Mouse (Mus musculus) liver, embryonic 14.5 days (tissue): ENCODE results near the gene Sarm1. TPM values are rescaled to one million over a fixed set of nuclear protein-coding genes. Genes with fewer than 3 reads are reported as not detected.

ENCODE experiments used
- ATAC-seq: fragments of 200-750 bp; cut with Nextera tagmentation; 2 replicates; pipeline ENCODE4 v1.8.0; 2017; ENCODE audit warnings: moderate number of reproducible peaks, mild to moderate bottlenecking, moderate library complexity; ENCODE audit not compliant: insufficient read depth
- DNase-seq, 3 experiments: peaks; one replicate each; pipeline ENCODE4 v3.0.0-alpha.2; 2012 to 2013; ENCODE audit warnings: low read depth in 3 of 3, low spot score in 3 of 3
- H3K27ac ChIP-seq: fragments of 300-500 bp; sonication (generic); 2 replicates; pipeline ENCODE4 v1.5.1; 2014; ENCODE audit warnings: moderate library complexity, mild to moderate bottlenecking, control low read depth, inconsistent platforms
- H3K27me3 ChIP-seq: fragments of 300-500 bp; sonication (generic); 2 replicates; pipeline ENCODE4 v1.6.1; 2014; ENCODE audit warnings: mild to moderate bottlenecking, low read length, moderate library complexity; ENCODE audit not compliant: control insufficient read depth, insufficient read depth
- H3K36me3 ChIP-seq: fragments of 300-500 bp; sonication (generic); replicated peaks from 2 replicates; pipeline ENCODE4 v1.6.1; 2014; ENCODE audit warnings: low read depth; ENCODE audit not compliant: control insufficient read depth, insufficient read depth
- H3K4me1 ChIP-seq, 2 experiments: fragments of 200-500 bp in 1 of 2; fragments of 300-500 bp in 1 of 2; sonication (generic) in 1 of 2; replicated peaks; 2 replicates each; pipeline ENCODE4 v1.6.1; 2012 to 2014; ENCODE audit warnings: antibody characterized with exemption in 1 of 2, inconsistent platforms in 1 of 2, low read length in 1 of 2; ENCODE audit not compliant: control insufficient read depth in 2 of 2, insufficient read depth in 2 of 2
- H3K4me2 ChIP-seq: fragments of 300-500 bp; sonication (generic); 2 replicates; pipeline ENCODE4 v1.6.1; 2014; ENCODE audit warnings: low read depth, mild to moderate bottlenecking, control low read depth, moderate library complexity
- H3K4me3 ChIP-seq, 2 experiments: fragments of 200-500 bp in 1 of 2; fragments of 300-500 bp in 1 of 2; sonication (generic) in 1 of 2; 2 replicates each; pipeline ENCODE4 v1.5.1; 2012 to 2014; ENCODE audit warnings: low read depth in 2 of 2, low read length in 2 of 2, mild to moderate bottlenecking in 2 of 2, control low read depth in 1 of 2, inconsistent platforms in 1 of 2, moderate library complexity in 1 of 2; ENCODE audit not compliant: insufficient read depth in 1 of 2
- H3K9ac ChIP-seq: fragments of 300-500 bp; sonication (generic); replicated peaks from 2 replicates; pipeline ENCODE4 v1.6.1; 2014; ENCODE audit warnings: mild to moderate bottlenecking, control low read depth, moderate library complexity
- H3K9me3 ChIP-seq: fragments of 300-500 bp; sonication (generic); 2 replicates; pipeline ENCODE4 v1.6.1; 2016; ENCODE audit warnings: low read length, mixed read lengths; ENCODE audit not compliant: control insufficient read depth
- CTCF ChIP-seq: IDR thresholded peaks from 2 replicates; pipeline ENCODE4 v1.5.1; 2016; ENCODE audit warnings: antibody characterized with exemption, low read depth, control low read depth
- EP300 ChIP-seq: IDR thresholded peaks from 2 replicates; pipeline ENCODE4 v1.6.1; 2016; ENCODE audit warnings: antibody characterized with exemption, low read depth
- WGBS: fragments of 180-500 bp; shearing (Covaris S2); extraction: QIAGEN DNeasy Blood & Tissue Kit; methylation state at CpG from one replicate; pipeline ENCODE4 v1.1.7; 2014; ENCODE audit not compliant: insufficient replicate concordance; 5-methylcytosine and 5-hydroxymethylcytosine counted together
- polyA plus RNA-seq, 2 experiments: library from polyadenylated mRNA; depleted of rRNA in 1 of 2; stranded (reverse) in 1 of 2; unstranded in 1 of 2; fragments of >200 nt; fragmentation: Nextera tagmentation in 1 of 2; extraction: Ambion mirVana in 1 of 2; gene quantifications; 2 replicates each; pipeline versions ENCODE4 v1.2.1 to v1.2.3; 2012 to 2014

The Sarm1 gene
- polyA plus RNA-seq, 2 experiments: 0.09 to 0.15 TPM

DNA sequence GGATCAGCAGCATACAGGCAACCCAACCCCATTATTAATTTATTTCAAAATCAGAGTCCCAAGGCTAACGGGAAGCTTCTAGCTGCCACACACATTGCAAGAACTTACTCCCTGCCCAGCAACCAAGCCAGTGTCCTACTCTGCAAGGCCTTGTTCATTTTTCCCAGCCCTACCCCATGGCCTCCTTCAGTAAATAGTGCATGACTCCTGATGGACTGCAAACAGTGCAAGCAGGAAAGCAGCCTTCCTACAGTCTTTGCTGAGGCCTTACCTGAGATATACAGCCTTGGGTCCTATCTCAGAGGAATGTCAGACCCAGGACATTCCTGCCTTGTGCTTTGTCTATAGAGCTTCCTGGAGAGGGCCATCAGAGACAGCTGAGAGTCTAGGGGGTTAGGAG lies 72.0 kb downstream of the Sarm1 start:
- Histone ChIP-seq H3K4me2 (no peak overlapping the region), H3K9ac (no peak overlapping the region), H3K27me3 (no peaks in the 10 kb centered on the region), H3K9me3 (no peaks in the 10 kb centered on the region), H3K4me1 (peaks cover 0 to 1% of the 10 kb centered on the region in 2 experiments; a peak in 2 of 4 replicates), H3K27ac (no peak overlapping the region), H3K36me3 (no peaks in the 10 kb centered on the region), H3K4me3 (no peak overlapping the region)
- no peak for TF ChIP-seq CTCF
- no peak for TF ChIP-seq EP300
- DNase-seq (no peak), ATAC-seq (no peak)
- 69% methylated on average over 1 of the region's 1 CpGs for WGBS

- DNase-seq (no peak), ATAC-seq (no peak)
- no peak overlapping the region for H3K27ac ChIP-seq
- no peak overlapping the region for H3K4me3 ChIP-seq
- H3K9me3 ChIP-seq: no peaks in the 10 kb centered on the region
- no peak overlapping the region for H3K9ac ChIP-seq
- no peak overlapping the region for H3K4me2 ChIP-seq
- WGBS: 64% methylated on average over 2 of the region's 2 CpGs
- H3K27me3 ChIP-seq: no peaks in the 10 kb centered on the region
- peaks cover 0 to 2% of the 10 kb centered on the region in 2 experiments; a peak in 2 of 4 replicates for H3K4me1 ChIP-seq
- H3K36me3 ChIP-seq: no peaks in the 10 kb centered on the region
- no peak for TF ChIP-seq EP300
- TF ChIP-seq CTCF: no peak
These were observed 73.2 kb downstream of the Sarm1 start for GRCm38 (mm10) chr11:78424352-78424751.

Other genes with a start within 250 kb of the Sarm1 start
- gene 2610507B11Rik, start 236.0 kb downstream of the Sarm1 start, polyA plus RNA-seq (2012; rRNA removed): 17.3 and 20.5 TPM in 2 replicates
- 26.5 and 32.8 TPM in 2 replicates for gene 2610507B11Rik, start 236.0 kb downstream of the Sarm1 start, polyA plus RNA-seq (2014; fragmentation: Nextera tagmentation; extraction: Ambion mirVana)
- 0.17 and 0.25 TPM in 2 replicates for gene BC030499, start 206.9 kb downstream of the Sarm1 start, polyA plus RNA-seq (2012; rRNA removed)
- 0.06 TPM in 1 of 2 replicates, not detected in the other for gene BC030499, start 206.9 kb downstream of the Sarm1 start, polyA plus RNA-seq (2014; fragmentation: Nextera tagmentation; extraction: Ambion mirVana)
- gene Spag5, start 196.2 kb downstream of the Sarm1 start, polyA plus RNA-seq (2012; rRNA removed): 27.8 and 39.7 TPM in 2 replicates
- gene Spag5, start 196.2 kb downstream of the Sarm1 start, polyA plus RNA-seq (2014; fragmentation: Nextera tagmentation; extraction: Ambion mirVana): 27.6 and 31.5 TPM in 2 replicates
- 4.2 TPM in 2 replicates for gene Aldoc, start 174.8 kb downstream of the Sarm1 start, polyA plus RNA-seq (2012; rRNA removed)
- gene Aldoc, start 174.8 kb downstream of the Sarm1 start, polyA plus RNA-seq (2014; fragmentation: Nextera tagmentation; extraction: Ambion mirVana): 6.0 and 6.6 TPM in 2 replicates
- 19.6 and 22.0 TPM in 2 replicates for gene Pigs, start 169.3 kb downstream of the Sarm1 start, polyA plus RNA-seq (2012; rRNA removed)
- 23.5 and 26.1 TPM in 2 replicates for gene Pigs, start 169.3 kb downstream of the Sarm1 start, polyA plus RNA-seq (2014; fragmentation: Nextera tagmentation; extraction: Ambion mirVana)
- 33.5 and 40.3 TPM in 2 replicates for gene Unc119, start 154.3 kb downstream of the Sarm1 start, polyA plus RNA-seq (2012; rRNA removed)
- 20.9 and 25.2 TPM in 2 replicates for gene Unc119, start 154.3 kb downstream of the Sarm1 start, polyA plus RNA-seq (2014; fragmentation: Nextera tagmentation; extraction: Ambion mirVana)
- not detected in 2 replicates for gene Foxn1, start 111.2 kb downstream of the Sarm1 start, polyA plus RNA-seq (2012; rRNA removed)
- gene Foxn1, start 111.2 kb downstream of the Sarm1 start, polyA plus RNA-seq (2014; fragmentation: Nextera tagmentation; extraction: Ambion mirVana): not detected in 2 replicates
- gene Slc13a2, start 75.5 kb downstream of the Sarm1 start, polyA plus RNA-seq (2012; rRNA removed): 0.02 TPM in 2 replicates
- not detected in 2 replicates for gene Slc13a2, start 75.5 kb downstream of the Sarm1 start, polyA plus RNA-seq (2014; fragmentation: Nextera tagmentation; extraction: Ambion mirVana)
- gene Slc46a1, start 32.1 kb downstream of the Sarm1 start, polyA plus RNA-seq (2012; rRNA removed): 3.7 and 4.9 TPM in 2 replicates
- gene Slc46a1, start 32.1 kb downstream of the Sarm1 start, polyA plus RNA-seq (2014; fragmentation: Nextera tagmentation; extraction: Ambion mirVana): 5.0 and 5.8 TPM in 2 replicates
- gene Vtn, start 1.3 kb upstream of the Sarm1 start, polyA plus RNA-seq (2012; rRNA removed): 350 and 403 TPM in 2 replicates
- 353 and 424 TPM in 2 replicates for gene Vtn, start 1.3 kb upstream of the Sarm1 start, polyA plus RNA-seq (2014; fragmentation: Nextera tagmentation; extraction: Ambion mirVana)
- gene Sebox, start 5.7 kb upstream of the Sarm1 start, polyA plus RNA-seq (2012; rRNA removed): 0.18 and 0.28 TPM in 2 replicates
- gene Sebox, start 5.7 kb upstream of the Sarm1 start, polyA plus RNA-seq (2014; fragmentation: Nextera tagmentation; extraction: Ambion mirVana): 0.35 and 0.39 TPM in 2 replicates
- gene Tmem199, start 14.4 kb upstream of the Sarm1 start, polyA plus RNA-seq (2012; rRNA removed): 10.6 and 14.5 TPM in 2 replicates
- gene Tmem199, start 14.4 kb upstream of the Sarm1 start, polyA plus RNA-seq (2014; fragmentation: Nextera tagmentation; extraction: Ambion mirVana): 20.6 and 22.1 TPM in 2 replicates
- gene Poldip2, start 14.4 kb upstream of the Sarm1 start, polyA plus RNA-seq (2012; rRNA removed): 24.1 and 28.2 TPM in 2 replicates
- 55.6 and 57.2 TPM in 2 replicates for gene Poldip2, start 14.4 kb upstream of the Sarm1 start, polyA plus RNA-seq (2014; fragmentation: Nextera tagmentation; extraction: Ambion mirVana)
- 6.3 and 6.7 TPM in 2 replicates for gene Tnfaip1, start 38.6 kb upstream of the Sarm1 start, polyA plus RNA-seq (2012; rRNA removed)
- gene Tnfaip1, start 38.6 kb upstream of the Sarm1 start, polyA plus RNA-seq (2014; fragmentation: Nextera tagmentation; extraction: Ambion mirVana): 12.6 and 13.2 TPM in 2 replicates
- 29.2 and 41.7 TPM in 2 replicates for gene Ift20, start 38.6 kb upstream of the Sarm1 start, polyA plus RNA-seq (2012; rRNA removed)
- gene Ift20, start 38.6 kb upstream of the Sarm1 start, polyA plus RNA-seq (2014; fragmentation: Nextera tagmentation; extraction: Ambion mirVana): 73.9 and 77.8 TPM in 2 replicates
- gene Tmem97, start 53.0 kb upstream of the Sarm1 start, polyA plus RNA-seq (2012; rRNA removed): 34.2 and 42.3 TPM in 2 replicates
- gene Tmem97, start 53.0 kb upstream of the Sarm1 start, polyA plus RNA-seq (2014; fragmentation: Nextera tagmentation; extraction: Ambion mirVana): 99.5 and 116 TPM in 2 replicates
- gene Nlk, start 199.6 kb upstream of the Sarm1 start, polyA plus RNA-seq (2012; rRNA removed): 4.4 and 4.7 TPM in 2 replicates
- gene Nlk, start 199.6 kb upstream of the Sarm1 start, polyA plus RNA-seq (2014; fragmentation: Nextera tagmentation; extraction: Ambion mirVana): 3.2 and 5.3 TPM in 2 replicates